Mouse (Mus musculus): ENCODE results near the gene Chka. TPM values are rescaled to one million over a fixed set of nuclear protein-coding genes. Genes with fewer than 3 reads are reported as not detected.
A peak's percentile ranks its signal among the peaks of the same experiment; 100 is the strongest.

Gene Chka
- polyA plus RNA-seq, 1 experiment, result 30.9 TPM

GRCm38 (mm10) chr19:3906795-3907786 lies 55.5 kb downstream of the Chka start, which contains the start of gene Tcirg1:
Tcirg1 (minus strand) TSS chr19:3907133.
- no peak for TF ChIP-seq FOSL1 (IDR thresholded peaks at IDR 0.05; ENCODE audit: insufficient read depth, low read length, poor library complexity, severe bottlenecking)
- TF ChIP-seq CEBPB (IDR thresholded peaks at IDR 0.05; ENCODE audit: low read depth), result peak; percentile 63
- Histone ChIP-seq H3K79me3 (ENCODE audit: low read depth) (peaks cover 27% of the 10 kb centered on the region), H3ac (ENCODE audit: control insufficient read depth, insufficient read length, low read depth) (peak within 1 kb of the TSS; percentile 64), H3K79me2 (ENCODE audit: control insufficient read depth, insufficient read depth) (peaks cover 60% of the 10 kb centered on the region), H3K27me3 (ENCODE audit: control insufficient read depth, insufficient read depth, insufficient read length) (no peaks in the 10 kb centered on the region), H3K4me3 (ENCODE audit: insufficient read depth, poor library complexity, severe bottlenecking) (peak within 1 kb of the TSS; percentile 86), H3K36me3 (ENCODE audit: control insufficient read depth, insufficient read depth) (peaks cover 44% of the 10 kb centered on the region)

GRCm38 (mm10) chr19:3907876-3908660 lies 56.5 kb downstream of the Chka start:
- Histone ChIP-seq H3K27me3 (ENCODE audit: control insufficient read depth, insufficient read depth, insufficient read length) (no peaks in the 10 kb centered on the region), H3ac (ENCODE audit: control insufficient read depth, insufficient read length, low read depth) (no peak overlapping the region), H3K79me2 (ENCODE audit: control insufficient read depth, insufficient read depth) (peaks cover 54% of the 10 kb centered on the region), H3K36me3 (ENCODE audit: control insufficient read depth, insufficient read depth) (peaks cover 34% of the 10 kb centered on the region), H3K4me3 (ENCODE audit: insufficient read depth, poor library complexity, severe bottlenecking) (no peak overlapping the region), H3K79me3 (ENCODE audit: low read depth) (peaks cover 22% of the 10 kb centered on the region)
- TF ChIP-seq MYOG (IDR thresholded peaks at IDR 0.05; ENCODE audit: control insufficient read depth, extremely low read depth, insufficient read length) (no peak), FOSL1 (IDR thresholded peaks at IDR 0.05; ENCODE audit: insufficient read depth, low read length, poor library complexity, severe bottlenecking) (no peak), CEBPB (IDR thresholded peaks at IDR 0.05; ENCODE audit: low read depth) (no peak), CTCF (IDR thresholded peaks at IDR 0.05; ENCODE audit: control insufficient read depth, insufficient read depth, insufficient read length) (no peak), MYOD1 (IDR thresholded peaks at IDR 0.05; ENCODE audit: control insufficient read depth, insufficient read length, low read depth) (no peak)

GRCm38 (mm10) chr19:3910206-3910605 lies 58.6 kb downstream of the Chka start:
- peaks cover 44% of the 10 kb centered on the region for H3K79me2 ChIP-seq (ENCODE audit: control insufficient read depth, insufficient read depth)
- TF ChIP-seq CTCF (IDR thresholded peaks at IDR 0.05; ENCODE audit: control insufficient read depth, insufficient read depth, insufficient read length) (no peak), MYOG (IDR thresholded peaks at IDR 0.05; ENCODE audit: control insufficient read depth, extremely low read depth, insufficient read length) (no peak), FOSL1 (IDR thresholded peaks at IDR 0.05; ENCODE audit: insufficient read depth, low read length, poor library complexity, severe bottlenecking) (no peak), MYOD1 (IDR thresholded peaks at IDR 0.05; ENCODE audit: control insufficient read depth, insufficient read length, low read depth) (no peak), CEBPB (IDR thresholded peaks at IDR 0.05; ENCODE audit: low read depth) (no peak), USF1 (IDR thresholded peaks at IDR 0.05; ENCODE audit: low read depth) (no peak), MAX (IDR thresholded peaks at IDR 0.05) (no peak)
- peaks cover 29% of the 10 kb centered on the region for H3K36me3 ChIP-seq (ENCODE audit: control insufficient read depth, insufficient read depth)
- no peak overlapping the region for H3ac ChIP-seq (ENCODE audit: control insufficient read depth, insufficient read length, low read depth)
- no peaks in the 10 kb centered on the region for H3K27me3 ChIP-seq (ENCODE audit: control insufficient read depth, insufficient read depth, insufficient read length)
- H3K4me3 ChIP-seq (ENCODE audit: insufficient read depth, poor library complexity, severe bottlenecking), result no peak overlapping the region
- peaks cover 20% of the 10 kb centered on the region for H3K79me3 ChIP-seq (ENCODE audit: low read depth)

- H3ac ChIP-seq (ENCODE audit: control insufficient read depth, insufficient read length, low read depth), result peak within 1 kb of the TSS; percentile 92
- H3K4me3 ChIP-seq (ENCODE audit: insufficient read depth, poor library complexity, severe bottlenecking), result peak within 1 kb of the TSS; percentile 61
- TF ChIP-seq FOSL1 (IDR thresholded peaks at IDR 0.05; ENCODE audit: insufficient read depth, low read length, poor library complexity, severe bottlenecking), result no peak
- no peak for TF ChIP-seq MYOG (IDR thresholded peaks at IDR 0.05; ENCODE audit: control insufficient read depth, extremely low read depth, insufficient read length)
- TF ChIP-seq CTCF (IDR thresholded peaks at IDR 0.05; ENCODE audit: control insufficient read depth, insufficient read depth, insufficient read length), result no peak
- TF ChIP-seq MYOD1 (IDR thresholded peaks at IDR 0.05; ENCODE audit: control insufficient read depth, insufficient read length, low read depth), result no peak
- TF ChIP-seq USF1 (IDR thresholded peaks at IDR 0.05; ENCODE audit: low read depth), result no peak
- TF ChIP-seq MAX (IDR thresholded peaks at IDR 0.05), result no peak
- no peak for TF ChIP-seq CEBPB (IDR thresholded peaks at IDR 0.05; ENCODE audit: low read depth)
- H3K79me3 ChIP-seq (ENCODE audit: low read depth), result peaks cover 5% of the 10 kb centered on the region
- peaks cover 28% of the 10 kb centered on the region for H3K36me3 ChIP-seq (ENCODE audit: control insufficient read depth, insufficient read depth)
- H3K27me3 ChIP-seq (ENCODE audit: control insufficient read depth, insufficient read depth, insufficient read length), result no peaks in the 10 kb centered on the region
- peaks cover 26% of the 10 kb centered on the region for H3K79me2 ChIP-seq (ENCODE audit: control insufficient read depth, insufficient read depth)
Observed at GRCm38 (mm10) chr19:3912337-3913204, 61.0 kb downstream of the Chka start, which contains the start of gene Ndufs8. Ndufs8 (minus strand) TSS chr19:3912774.

GRCm38 (mm10) chr19:3913692-3914091 lies 62.1 kb downstream of the Chka start:
- H3K36me3 ChIP-seq (ENCODE audit: control insufficient read depth, insufficient read depth), result peaks cover 17% of the 10 kb centered on the region
- peaks cover 26% of the 10 kb centered on the region for H3K79me2 ChIP-seq (ENCODE audit: control insufficient read depth, insufficient read depth)
- peaks cover 5% of the 10 kb centered on the region for H3K79me3 ChIP-seq (ENCODE audit: low read depth)
- H3ac ChIP-seq (ENCODE audit: control insufficient read depth, insufficient read length, low read depth), result peak overlapping the region; percentile 92
- no peaks in the 10 kb centered on the region for H3K27me3 ChIP-seq (ENCODE audit: control insufficient read depth, insufficient read depth, insufficient read length)
- H3K4me3 ChIP-seq (ENCODE audit: insufficient read depth, poor library complexity, severe bottlenecking), result peak overlapping the region; percentile 61
- TF ChIP-seq CEBPB (IDR thresholded peaks at IDR 0.05; ENCODE audit: low read depth), result no peak
- no peak for TF ChIP-seq MYOD1 (IDR thresholded peaks at IDR 0.05; ENCODE audit: control insufficient read depth, insufficient read length, low read depth)
- TF ChIP-seq CTCF (IDR thresholded peaks at IDR 0.05; ENCODE audit: control insufficient read depth, insufficient read depth, insufficient read length), result no peak
- TF ChIP-seq MAX (IDR thresholded peaks at IDR 0.05), result no peak
- TF ChIP-seq FOSL1 (IDR thresholded peaks at IDR 0.05; ENCODE audit: insufficient read depth, low read length, poor library complexity, severe bottlenecking), result no peak
- TF ChIP-seq MYOG (IDR thresholded peaks at IDR 0.05; ENCODE audit: control insufficient read depth, extremely low read depth, insufficient read length), result no peak
- no peak for TF ChIP-seq USF1 (IDR thresholded peaks at IDR 0.05; ENCODE audit: low read depth)

Data from C2C12 (cell line).